Mouse (Mus musculus): Measurements from ENCODE around the gene Wnt7a.

The Wnt7a gene

DNA sequence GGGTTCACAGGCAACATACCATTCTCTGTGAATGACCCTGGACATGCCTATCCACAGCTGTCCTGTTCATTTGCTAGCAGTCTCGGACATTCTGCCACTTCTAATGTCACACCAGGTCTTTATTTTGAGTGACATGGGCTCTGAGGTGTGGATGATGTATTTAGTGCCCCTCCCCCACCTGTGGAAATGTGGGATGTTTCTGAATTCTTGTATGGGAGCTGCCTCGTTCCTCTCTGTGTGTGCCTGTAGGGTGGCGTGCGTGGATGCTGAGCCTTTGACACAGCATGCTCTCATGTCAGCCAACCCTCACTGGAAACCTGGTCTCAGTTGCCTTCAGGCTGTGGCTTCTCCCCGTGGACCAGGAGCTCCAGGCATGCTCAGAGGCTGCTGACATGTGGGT is 66.1 kb downstream of the Wnt7a start:
- no peak for DNase-seq (ENCODE audit: low read depth, low spot score)

- DNase-seq (ENCODE audit: low read depth, low spot score): no peak
Observed at GRCm38 (mm10) chr6:91339612-91340246, 71.4 kb downstream of the Wnt7a start.

- no peak for DNase-seq (ENCODE audit: low read depth, low spot score)
Observed at GRCm38 (mm10) chr6:91335470-91335869, 75.7 kb downstream of the Wnt7a start.

GRCm38 (mm10) chr6:91331886-91332285 is 79.3 kb downstream of the Wnt7a start:
- no peak for DNase-seq (ENCODE audit: low read depth, low spot score)

DNA sequence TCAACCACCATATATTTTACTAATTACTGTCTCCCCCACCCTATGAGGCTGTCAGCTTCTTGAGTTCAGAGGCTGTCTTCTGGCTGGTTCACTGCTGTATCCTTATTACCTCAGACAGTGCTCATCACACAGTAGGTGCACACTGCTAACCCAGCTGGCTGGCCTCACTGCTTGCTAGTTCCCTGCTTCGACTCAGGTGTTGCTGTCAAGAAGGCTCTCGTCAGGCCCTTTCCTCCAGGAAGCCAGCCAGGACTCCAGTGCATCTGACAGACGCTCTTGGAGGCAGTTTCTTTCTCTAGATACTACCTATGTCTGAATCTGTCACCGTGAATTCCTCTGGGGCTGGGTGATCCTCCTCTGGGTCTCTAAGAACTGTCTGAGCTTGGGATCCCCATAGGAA is 85.6 kb downstream of the Wnt7a start:
- DNase-seq (ENCODE audit: low read depth, low spot score): no peak

DNA sequence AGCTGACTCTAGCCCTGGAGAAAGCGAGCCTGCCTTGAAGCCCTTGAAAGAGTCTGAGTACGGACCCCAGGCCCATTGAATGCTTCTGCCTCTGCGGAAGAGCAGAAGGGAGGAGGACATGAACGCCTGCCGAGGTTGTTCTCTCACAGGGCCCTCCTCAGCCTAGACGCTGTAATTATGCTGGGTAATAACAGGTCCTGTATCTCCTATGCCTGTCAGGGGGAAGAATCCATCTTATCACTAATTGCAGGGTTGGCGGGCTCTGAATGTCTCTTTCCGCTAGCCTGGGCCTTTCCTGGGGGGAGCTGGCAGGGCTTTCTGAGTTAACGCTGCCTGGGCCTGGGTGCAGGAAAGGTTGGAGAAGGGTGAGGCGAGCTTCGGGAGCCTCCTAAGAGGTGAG is 86.4 kb downstream of the Wnt7a start:
- no peak for DNase-seq (ENCODE audit: low read depth, low spot score)

- no peak for DNase-seq (ENCODE audit: low read depth, low spot score)
Observed at GRCm38 (mm10) chr6:91322001-91322772, 89.0 kb downstream of the Wnt7a start.
